Mouse (Mus musculus) neutrophil, adult 5-6 weeks (primary cell): ENCODE results near the gene Dtnb. TPM values are rescaled to one million over a fixed set of nuclear protein-coding genes. Genes with fewer than 3 reads are reported as not detected.
A peak's percentile ranks its signal among the peaks of the same experiment; 100 is the strongest.

Experiments used
- ATAC-seq: fragments of 151-379, 151-347 bp; 2 replicates; pipeline ENCODE4 v1.8.0; 2017; ENCODE audit warnings: mild to moderate bottlenecking, moderate TSS enrichment; ENCODE audit not compliant: insufficient number of reproducible peaks, poor library complexity, low FRiP score, severe bottlenecking; ENCODE audit errors: extremely low read depth
- total RNA-seq: library from RNA; stranded (forward); fragments of 200-1000 nt; gene quantifications from 2 replicates; pipeline ENCODE4 v1.2.3, GENCODE M21; 2017

The Dtnb gene
- total RNA-seq, 1 experiment from 2014 or later, result 24.7 TPM

- ATAC-seq, result no peak
These were observed 212.5 kb downstream of the Dtnb start for GRCm38 (mm10) chr12:3784729-3785128.

DNA sequence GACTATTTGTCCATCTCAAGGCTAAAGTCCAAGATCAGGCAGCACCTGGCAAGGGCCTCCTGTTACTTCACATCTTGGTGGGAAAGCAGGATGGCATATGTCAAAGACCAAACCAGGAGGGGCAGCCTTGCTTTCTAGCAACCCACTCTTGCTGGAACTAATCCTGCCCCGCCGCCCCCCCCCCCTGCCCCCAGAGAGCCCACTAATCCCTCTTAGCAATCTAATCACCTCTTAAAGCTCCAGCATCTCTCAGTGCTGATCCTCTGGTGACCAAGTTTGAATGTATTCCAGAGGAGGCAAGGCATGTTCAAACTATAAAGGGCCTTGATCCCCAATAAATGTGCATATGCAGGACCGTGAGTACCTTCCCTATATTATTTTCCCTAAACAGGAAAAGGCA lies 214.9 kb downstream of the Dtnb start:
- no peak for ATAC-seq

- ATAC-seq, result no peak
These were observed 215.4 kb downstream of the Dtnb start for GRCm38 (mm10) chr12:3787541-3787940.

DNA sequence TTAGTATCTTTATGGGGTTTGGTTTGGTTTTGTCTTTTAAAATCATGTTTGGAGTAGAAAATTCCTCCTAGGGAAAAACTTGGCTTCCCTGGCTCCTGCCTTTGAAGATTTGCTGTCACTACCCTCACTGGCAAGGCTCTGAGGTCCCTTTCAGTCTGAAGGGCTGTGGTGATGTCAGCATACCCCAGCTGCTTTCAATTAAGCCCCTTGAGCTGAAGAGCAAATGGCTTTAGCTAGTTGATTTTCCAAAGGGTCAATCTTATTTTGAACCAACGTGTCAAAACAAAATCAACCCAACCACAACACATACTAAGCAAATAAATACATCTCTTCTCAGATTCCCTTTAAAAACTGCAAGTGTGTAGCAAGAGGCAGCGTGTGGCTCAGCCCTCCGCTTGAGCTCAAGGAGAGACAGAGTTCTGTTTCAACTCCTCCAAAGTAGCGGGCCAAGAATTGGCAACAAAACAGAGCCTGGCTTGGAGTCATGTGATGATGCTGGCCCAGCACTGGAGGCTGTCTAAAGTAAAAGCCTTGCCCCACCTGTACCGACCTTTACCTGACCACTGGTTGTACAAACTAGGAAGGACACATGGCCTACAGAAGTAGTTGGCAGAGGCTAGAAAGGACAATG lies 216.4 kb downstream of the Dtnb start:
- no peak for ATAC-seq

DNA sequence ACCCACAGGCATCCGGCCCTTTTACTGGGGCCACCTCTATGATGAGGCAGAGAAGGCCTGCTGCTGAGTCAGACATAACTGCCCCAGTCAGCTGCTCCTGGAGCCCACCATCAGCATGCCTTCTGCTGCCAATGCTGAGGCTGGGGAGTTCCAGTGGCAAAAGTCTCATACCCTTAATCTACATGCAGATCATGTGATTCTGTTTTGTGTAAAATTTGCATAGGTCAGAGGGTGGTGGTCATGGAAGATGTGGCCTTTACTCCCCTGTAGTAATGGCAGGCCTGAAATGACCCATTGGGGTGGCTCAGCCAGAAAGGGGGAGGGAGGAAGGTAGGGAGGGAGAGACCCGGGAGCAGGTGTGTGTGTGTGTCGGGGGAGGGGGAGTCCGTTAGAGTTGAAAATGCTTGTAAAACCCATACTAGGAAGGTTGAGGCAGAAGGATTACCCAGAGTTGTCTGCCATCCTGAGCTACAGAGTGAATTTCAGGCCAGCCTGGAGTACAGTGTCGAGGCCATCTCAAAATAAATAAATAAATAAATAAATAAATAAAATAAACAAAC lies 217.5 kb downstream of the Dtnb start:
- ATAC-seq, result no peak

DNA sequence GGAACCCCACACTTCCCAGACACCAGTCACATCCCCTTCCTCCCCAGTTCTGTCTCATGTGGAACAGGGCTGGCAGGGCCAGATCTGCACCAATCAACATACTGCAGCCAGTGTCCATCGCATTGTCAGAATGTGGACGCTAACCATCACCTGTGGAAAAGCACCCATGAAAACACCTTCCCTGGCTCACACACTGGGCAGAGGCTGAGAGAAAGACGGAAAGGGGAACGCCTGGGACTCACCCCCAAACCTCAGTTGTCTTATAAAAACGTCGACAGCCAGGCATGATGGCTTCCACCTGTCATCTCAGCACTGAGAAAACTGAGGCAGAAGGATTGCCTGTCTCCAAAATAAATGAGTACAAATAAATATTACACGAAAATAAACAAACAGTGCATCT lies 219.1 kb downstream of the Dtnb start:
- ATAC-seq, result no peak

GRCm38 (mm10) chr12:3791732-3792131 lies 219.6 kb downstream of the Dtnb start:
- peak; percentile 97 for ATAC-seq

GRCm38 (mm10) chr12:3792248-3792647 lies 220.1 kb downstream of the Dtnb start:
- ATAC-seq, result no peak

- ATAC-seq, result no peak
These were observed 223.4 kb downstream of the Dtnb start for GRCm38 (mm10) chr12:3795569-3795968.

DNA sequence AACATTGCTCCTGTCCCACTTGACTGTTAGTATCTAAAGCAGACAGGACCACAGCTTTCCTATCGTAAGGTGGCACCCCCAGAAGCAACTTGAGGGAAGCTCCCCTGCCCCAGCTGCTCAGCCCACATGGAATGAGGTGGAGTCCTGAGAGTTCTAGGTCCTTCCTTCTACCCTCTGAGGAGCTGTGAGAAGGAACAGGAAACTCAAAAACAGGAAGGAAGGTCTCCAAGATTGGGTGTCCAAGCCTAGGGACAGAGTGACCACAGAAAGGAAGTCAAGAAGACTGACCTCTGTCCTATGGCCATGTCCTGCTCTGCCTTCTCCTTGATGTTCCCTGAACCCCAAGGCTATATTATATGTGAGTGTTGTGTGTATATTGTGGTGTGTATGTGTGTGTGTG lies 227.4 kb downstream of the Dtnb start:
- ATAC-seq, result no peak

- ATAC-seq, result no peak
These were observed 233.7 kb downstream of the Dtnb start, which contains the start of gene Dnmt3a for GRCm38 (mm10) chr12:3805852-3806251. Gene Dnmt3a, plus strand, starts transcription at chr12:3806007.

DNA sequence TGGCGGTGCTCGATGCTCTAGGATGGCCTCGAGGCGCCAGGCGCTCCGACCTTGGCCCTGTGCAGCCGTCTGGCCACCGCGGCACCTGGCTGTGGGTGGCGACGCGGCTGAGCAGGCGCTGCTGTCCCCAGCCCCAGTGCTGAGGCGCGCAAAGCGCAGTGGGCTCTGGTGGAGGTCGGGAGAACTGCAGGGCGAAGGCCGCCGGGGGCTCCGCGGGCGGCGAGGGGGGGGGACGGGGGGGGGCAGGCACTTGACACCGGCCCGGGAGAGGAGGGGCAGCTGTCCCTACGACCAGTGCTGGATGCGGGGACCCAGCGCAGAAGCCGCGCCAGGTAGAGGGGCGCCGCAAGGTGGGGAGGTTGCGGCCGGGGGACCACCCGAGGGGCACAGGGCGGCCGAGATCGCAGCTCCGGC lies 234.1 kb downstream of the Dtnb start:
- peak; percentile 81 for ATAC-seq

GRCm38 (mm10) chr12:3806703-3807547 lies 234.7 kb downstream of the Dtnb start:
- no peak for ATAC-seq

GRCm38 (mm10) chr12:3807548-3808395 lies 235.6 kb downstream of the Dtnb start:
- no peak for ATAC-seq

GRCm38 (mm10) chr12:3808396-3808981 lies 236.3 kb downstream of the Dtnb start:
- ATAC-seq, result no peak

DNA sequence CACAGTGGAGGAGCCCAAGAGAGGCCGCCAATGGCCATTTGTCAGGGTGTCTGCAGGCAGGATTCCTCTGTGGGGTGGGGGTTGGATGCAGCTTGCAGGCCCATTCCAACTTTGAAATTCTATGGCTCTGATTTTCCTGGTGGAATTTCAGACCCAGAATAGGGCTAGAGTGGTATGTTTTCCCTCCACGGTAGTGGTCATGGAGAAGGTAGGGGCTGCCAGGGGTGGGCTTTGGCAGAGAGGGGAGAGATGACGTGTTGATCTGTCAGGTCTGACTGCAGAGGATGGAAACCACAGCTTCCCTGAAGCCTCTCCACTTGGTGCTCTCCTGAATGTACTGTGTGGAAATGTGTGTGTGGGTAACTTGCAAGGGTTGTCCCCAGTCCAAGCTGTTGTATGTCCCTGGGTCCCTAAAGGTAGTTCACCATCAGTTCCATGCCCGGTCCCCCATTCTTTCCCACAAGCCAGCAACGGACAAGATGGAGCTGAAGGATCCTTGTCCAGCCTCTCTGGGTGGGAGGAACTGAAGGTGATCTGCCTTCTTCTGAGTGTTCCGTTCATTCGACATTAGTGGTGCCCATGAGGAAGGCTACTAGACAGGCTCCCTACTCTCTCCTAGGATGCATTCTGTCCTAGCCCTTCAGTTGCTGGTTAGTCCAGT lies 237.5 kb downstream of the Dtnb start:
- no peak for ATAC-seq

DNA sequence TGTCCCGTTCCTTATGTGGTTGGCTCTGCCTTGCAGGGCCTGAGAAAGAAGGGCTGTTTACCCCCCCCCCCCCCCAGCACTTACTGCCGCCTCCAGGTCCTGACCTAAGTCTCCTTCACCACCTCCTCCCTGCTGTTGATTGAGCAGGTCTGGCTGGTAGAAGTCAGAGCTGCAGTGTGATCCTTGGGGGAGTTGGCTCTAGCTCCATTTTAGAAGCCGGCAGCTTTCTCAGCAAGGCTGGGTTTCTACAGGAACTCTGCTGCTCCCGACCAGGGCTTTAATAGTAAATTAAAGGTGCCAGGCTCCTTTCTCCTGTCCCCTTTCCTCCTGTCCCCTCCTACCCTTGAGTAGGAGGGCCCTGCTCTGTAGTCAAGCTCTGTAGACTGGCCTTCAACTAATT lies 238.3 kb downstream of the Dtnb start:
- ATAC-seq, result no peak

DNA sequence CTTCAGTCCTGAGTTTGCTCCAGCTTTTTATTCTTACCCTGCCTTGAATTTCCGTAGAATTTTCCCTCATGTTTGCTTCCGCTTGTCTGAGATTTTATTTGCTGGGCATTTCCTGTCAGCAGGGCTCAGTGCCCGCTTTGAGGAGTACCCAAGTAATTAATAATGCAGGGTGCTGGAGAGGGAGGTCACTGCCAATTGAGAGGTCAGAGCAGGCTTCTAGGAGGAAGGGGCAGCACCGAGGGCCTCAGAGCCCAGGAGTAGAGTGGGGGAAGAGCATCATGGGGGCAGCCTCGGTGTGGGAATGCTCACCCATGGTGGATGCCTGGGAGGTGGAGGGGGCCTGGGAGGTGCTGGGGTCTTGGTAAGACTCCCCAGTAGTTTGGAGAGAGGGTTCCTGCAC lies 239.4 kb downstream of the Dtnb start:
- no peak for ATAC-seq
